Mouse (Mus musculus): ENCODE data around the gene Chp2.

- TF ChIP-seq CTCF (IDR thresholded peaks at IDR 0.05; ENCODE audit: low read depth) (no peak), EP300 (IDR thresholded peaks at IDR 0.05; ENCODE audit: low read depth) (no peak)
These were observed 7.4 kb downstream of the Chp2 start for GRCm38 (mm10) chr7:122226744-122227143.
